Mouse (Mus musculus): ENCODE results near the gene Rhoh. TPM values are rescaled to one million over a fixed set of nuclear protein-coding genes. Genes with fewer than 3 reads are reported as not detected.

Gene Rhoh
- polyA plus RNA-seq, 1 experiment from 2014 or later, result 0.59 TPM

GRCm38 (mm10) chr5:65901868-65902418 is 40.9 kb downstream of the Rhoh start:
- Histone ChIP-seq H3K36me3 (replicated peaks) (no peaks in the 10 kb centered on the region), H3K4me3 (replicated peaks) (no peak overlapping the region), H3K9ac (no peak overlapping the region), H3K4me2 (no peak overlapping the region), H3K27me3 (no peaks in the 10 kb centered on the region), H3K4me1 (peaks cover 6% of the 10 kb centered on the region; the same call in 1 of the 2 replicates), H3K27ac (no peak overlapping the region), H3K9me3 (peaks cover 22% of the 10 kb centered on the region)
- no peak for ATAC-seq (ENCODE audit: low FRiP score)
- WGBS, result 94% methylated on average over 10 of the region's 10 CpGs

GRCm38 (mm10) chr5:65902811-65903210 is 41.8 kb downstream of the Rhoh start:
- H3K9me3 ChIP-seq, result peaks cover 22% of the 10 kb centered on the region
- H3K9ac ChIP-seq, result no peak overlapping the region
- no peak overlapping the region for H3K4me2 ChIP-seq
- no peaks in the 10 kb centered on the region for H3K36me3 ChIP-seq (replicated peaks)
- peaks cover 6% of the 10 kb centered on the region; the same call in 1 of the 2 replicates for H3K4me1 ChIP-seq
- H3K4me3 ChIP-seq (replicated peaks), result no peak overlapping the region
- WGBS, result 93% methylated on average over 9 of the region's 9 CpGs
- H3K27ac ChIP-seq, result no peak overlapping the region
- H3K27me3 ChIP-seq, result no peaks in the 10 kb centered on the region
- ATAC-seq (ENCODE audit: low FRiP score), result no peak

- no peaks in the 10 kb centered on the region for H3K27me3 ChIP-seq
- H3K27ac ChIP-seq, result no peak overlapping the region
- H3K9me3 ChIP-seq, result peaks cover 22% of the 10 kb centered on the region
- H3K4me1 ChIP-seq, result peaks cover 6% of the 10 kb centered on the region; the same call in 1 of the 2 replicates
- WGBS, result 91% methylated on average over 4 of the region's 4 CpGs
- H3K4me3 ChIP-seq (replicated peaks), result no peak overlapping the region
- no peaks in the 10 kb centered on the region for H3K36me3 ChIP-seq (replicated peaks)
- H3K9ac ChIP-seq, result no peak overlapping the region
- no peak for ATAC-seq (ENCODE audit: low FRiP score)
- H3K4me2 ChIP-seq, result no peak overlapping the region
Measured at GRCm38 (mm10) chr5:65904476-65904875, 43.5 kb downstream of the Rhoh start.

- 72% methylated on average over 2 of the region's 2 CpGs for WGBS
- no peak overlapping the region for H3K27ac ChIP-seq
Measured at GRCm38 (mm10) chr5:65908751-65909150, 47.7 kb downstream of the Rhoh start.

GRCm38 (mm10) chr5:65909321-65909720 is 48.3 kb downstream of the Rhoh start:
- no peak overlapping the region for H3K4me3 ChIP-seq (replicated peaks)
- peaks cover 13% of the 10 kb centered on the region for H3K9me3 ChIP-seq
- no peaks in the 10 kb centered on the region for H3K36me3 ChIP-seq (replicated peaks)
- H3K4me2 ChIP-seq, result no peak overlapping the region
- no peaks in the 10 kb centered on the region for H3K27me3 ChIP-seq
- 84% methylated on average over 4 of the region's 4 CpGs for WGBS
- no peak overlapping the region for H3K27ac ChIP-seq
- H3K4me1 ChIP-seq, result no peaks in the 10 kb centered on the region
- H3K9ac ChIP-seq, result no peak overlapping the region
- no peak for ATAC-seq (ENCODE audit: low FRiP score)

More at GRCm38 (mm10) chr5:65908751-65909150, 47.7 kb downstream of the Rhoh start:
- no peak for ATAC-seq (ENCODE audit: low FRiP score)
- no peak overlapping the region for H3K9ac ChIP-seq
- H3K27me3 ChIP-seq, result no peaks in the 10 kb centered on the region
- no peak overlapping the region for H3K4me3 ChIP-seq (replicated peaks)
- no peaks in the 10 kb centered on the region for H3K4me1 ChIP-seq
- H3K9me3 ChIP-seq, result peaks cover 16% of the 10 kb centered on the region
- no peaks in the 10 kb centered on the region for H3K36me3 ChIP-seq (replicated peaks)
- no peak overlapping the region for H3K4me2 ChIP-seq

- H3K9ac ChIP-seq, result no peak overlapping the region
- ATAC-seq (ENCODE audit: low FRiP score), result no peak
- 0 out of 2 replicates have a peak, but pooled peaks cover 4% of the 10 kb centered on the region for H3K9me3 ChIP-seq
- no peak overlapping the region for H3K4me2 ChIP-seq
- 78% methylated on average over 4 of the region's 4 CpGs for WGBS
- H3K4me1 ChIP-seq, result no peaks in the 10 kb centered on the region
- H3K27ac ChIP-seq, result no peak overlapping the region
- no peaks in the 10 kb centered on the region for H3K27me3 ChIP-seq
- H3K36me3 ChIP-seq (replicated peaks), result no peaks in the 10 kb centered on the region
- H3K4me3 ChIP-seq (replicated peaks), result no peak overlapping the region
Measured at GRCm38 (mm10) chr5:65910398-65910797, 49.4 kb downstream of the Rhoh start.

- Histone ChIP-seq H3K4me1 (no peaks in the 10 kb centered on the region), H3K27ac (no peak overlapping the region), H3K4me2 (no peak overlapping the region), H3K9ac (no peak overlapping the region), H3K9me3 (0 out of 2 replicates have a peak, but pooled peaks cover 4% of the 10 kb centered on the region), H3K4me3 (replicated peaks) (no peak overlapping the region), H3K36me3 (replicated peaks) (no peaks in the 10 kb centered on the region), H3K27me3 (no peaks in the 10 kb centered on the region)
- ATAC-seq (ENCODE audit: low FRiP score), result no peak
- WGBS, result 88% methylated on average over 7 of the region's 7 CpGs
Measured at GRCm38 (mm10) chr5:65911676-65912075, 50.7 kb downstream of the Rhoh start.

- no peak overlapping the region for H3K4me2 ChIP-seq
- 89% methylated on average over 5 of the region's 5 CpGs for WGBS
- H3K9ac ChIP-seq, result no peak overlapping the region
- no peaks in the 10 kb centered on the region for H3K27me3 ChIP-seq
- ATAC-seq (ENCODE audit: low FRiP score), result no peak
- no peaks in the 10 kb centered on the region for H3K4me1 ChIP-seq
- 0 out of 2 replicates have a peak, but pooled peaks cover 4% of the 10 kb centered on the region for H3K9me3 ChIP-seq
- no peaks in the 10 kb centered on the region for H3K36me3 ChIP-seq (replicated peaks)
- no peak overlapping the region for H3K27ac ChIP-seq
- no peak overlapping the region for H3K4me3 ChIP-seq (replicated peaks)
Measured at GRCm38 (mm10) chr5:65912201-65912600, 51.2 kb downstream of the Rhoh start.

- 90% methylated on average over 9 of the region's 9 CpGs for WGBS
- Histone ChIP-seq H3K27me3 (no peaks in the 10 kb centered on the region), H3K27ac (no peak overlapping the region), H3K4me2 (no peak overlapping the region), H3K4me1 (peaks cover under 1% of the 10 kb centered on the region), H3K4me3 (replicated peaks) (no peak overlapping the region), H3K9ac (no peak overlapping the region), H3K36me3 (replicated peaks) (no peaks in the 10 kb centered on the region), H3K9me3 (0 out of 2 replicates have a peak, but pooled peaks cover 4% of the 10 kb centered on the region)
- ATAC-seq (ENCODE audit: low FRiP score), result no peak
Measured at GRCm38 (mm10) chr5:65913126-65913525, 52.1 kb downstream of the Rhoh start.

- WGBS, result 93% methylated on average over 7 of the region's 7 CpGs
- 0 out of 2 replicates have a peak, but pooled peaks cover 4% of the 10 kb centered on the region for H3K9me3 ChIP-seq
- no peak overlapping the region for H3K4me2 ChIP-seq
- no peak overlapping the region for H3K27ac ChIP-seq
- H3K9ac ChIP-seq, result no peak overlapping the region
- no peaks in the 10 kb centered on the region for H3K36me3 ChIP-seq (replicated peaks)
- ATAC-seq (ENCODE audit: low FRiP score), result no peak
- H3K27me3 ChIP-seq, result no peaks in the 10 kb centered on the region
- peaks cover 13% of the 10 kb centered on the region for H3K4me1 ChIP-seq
- no peak overlapping the region for H3K4me3 ChIP-seq (replicated peaks)
Measured at GRCm38 (mm10) chr5:65914342-65914741, 53.3 kb downstream of the Rhoh start.

GRCm38 (mm10) chr5:65916930-65917329 is 55.9 kb downstream of the Rhoh start:
- Histone ChIP-seq H3K36me3 (replicated peaks) (no peaks in the 10 kb centered on the region), H3K9me3 (0 out of 2 replicates have a peak, but pooled peaks cover under 1% of the 10 kb centered on the region), H3K27ac (no peak overlapping the region), H3K4me3 (replicated peaks) (no peak overlapping the region), H3K4me1 (peaks cover 13% of the 10 kb centered on the region), H3K27me3 (no peaks in the 10 kb centered on the region), H3K9ac (no peak overlapping the region), H3K4me2 (no peak overlapping the region)
- no peak for ATAC-seq (ENCODE audit: low FRiP score)
- 94% methylated on average over 5 of the region's 5 CpGs for WGBS

- peak overlapping the region; percentile 50; the same call in 1 of the 2 replicates for H3K27ac ChIP-seq
- no peak overlapping the region for H3K9ac ChIP-seq
- no peak for ATAC-seq (ENCODE audit: low FRiP score)
- no peak overlapping the region for H3K4me2 ChIP-seq
- no peaks in the 10 kb centered on the region for H3K36me3 ChIP-seq (replicated peaks)
- H3K9me3 ChIP-seq, result no peaks in the 10 kb centered on the region
- no peak overlapping the region for H3K4me3 ChIP-seq (replicated peaks)
- no peaks in the 10 kb centered on the region for H3K27me3 ChIP-seq
- H3K4me1 ChIP-seq, result peaks cover 13% of the 10 kb centered on the region
- WGBS, result 75% methylated on average over 3 of the region's 3 CpGs
Measured at GRCm38 (mm10) chr5:65918601-65919000, 57.6 kb downstream of the Rhoh start.

- H3K4me3 ChIP-seq (replicated peaks), result no peak overlapping the region
- peaks cover 13% of the 10 kb centered on the region for H3K4me1 ChIP-seq
- no peak overlapping the region for H3K9ac ChIP-seq
- no peaks in the 10 kb centered on the region for H3K36me3 ChIP-seq (replicated peaks)
- ATAC-seq (ENCODE audit: low FRiP score), result no peak
- no peaks in the 10 kb centered on the region for H3K27me3 ChIP-seq
- WGBS, result 91% methylated on average over 12 of the region's 12 CpGs
- peak overlapping the region; percentile 42; the same call in 1 of the 2 replicates for H3K27ac ChIP-seq
- no peak overlapping the region for H3K4me2 ChIP-seq
- H3K9me3 ChIP-seq, result no peaks in the 10 kb centered on the region
Measured at GRCm38 (mm10) chr5:65919326-65919725, 58.3 kb downstream of the Rhoh start.

All from forebrain, embryonic 12.5 days (tissue).